Mouse (Mus musculus): ENCODE data around the gene Enpp1. TPM values are rescaled to one million over a fixed set of nuclear protein-coding genes. Genes with fewer than 3 reads are reported as not detected.

Enpp1 gene
- total and polyA plus RNA-seq, 3 experiments, result 0.39 to 3.5 (median 2.9) TPM

DNA sequence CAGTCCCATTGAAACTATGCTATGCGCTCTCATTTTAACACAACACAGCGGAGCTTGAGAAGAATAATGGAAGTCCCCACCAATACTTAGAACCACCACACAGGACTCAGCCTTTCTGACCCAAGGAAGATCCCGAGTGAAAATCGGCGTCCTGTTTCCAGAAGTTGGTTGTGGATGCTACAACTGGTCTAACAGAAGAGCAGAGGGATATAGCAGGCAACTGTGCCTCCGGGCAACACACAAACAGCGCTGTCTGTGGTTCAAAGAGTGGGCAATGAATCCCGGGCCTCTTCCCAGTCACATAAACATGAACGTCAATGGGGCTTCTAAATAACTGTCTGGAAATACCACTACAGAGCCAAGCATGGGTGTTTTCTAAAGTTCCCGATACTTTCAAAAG lies 888 bp downstream of the Enpp1 start:
- no peak for DNase-seq

DNA sequence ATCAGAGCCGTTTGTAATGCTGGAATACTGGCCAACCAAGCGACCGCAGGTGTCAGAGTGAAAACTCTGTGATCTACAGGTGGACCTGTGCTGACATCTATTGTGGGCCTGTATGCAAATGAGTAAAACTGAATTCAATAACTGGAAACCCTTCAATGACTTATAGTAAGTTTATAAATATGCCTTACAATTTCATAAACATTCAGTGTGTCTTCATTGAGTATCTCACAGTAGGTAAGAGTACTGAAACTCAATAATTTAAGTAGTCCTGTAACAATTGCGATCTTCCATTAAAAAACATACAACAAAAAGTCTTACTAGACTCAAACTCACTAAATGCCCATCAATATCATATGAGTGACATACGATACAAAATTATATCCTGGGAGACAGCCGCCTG lies 1.6 kb downstream of the Enpp1 start:
- DNase-seq, result no peak

DNA sequence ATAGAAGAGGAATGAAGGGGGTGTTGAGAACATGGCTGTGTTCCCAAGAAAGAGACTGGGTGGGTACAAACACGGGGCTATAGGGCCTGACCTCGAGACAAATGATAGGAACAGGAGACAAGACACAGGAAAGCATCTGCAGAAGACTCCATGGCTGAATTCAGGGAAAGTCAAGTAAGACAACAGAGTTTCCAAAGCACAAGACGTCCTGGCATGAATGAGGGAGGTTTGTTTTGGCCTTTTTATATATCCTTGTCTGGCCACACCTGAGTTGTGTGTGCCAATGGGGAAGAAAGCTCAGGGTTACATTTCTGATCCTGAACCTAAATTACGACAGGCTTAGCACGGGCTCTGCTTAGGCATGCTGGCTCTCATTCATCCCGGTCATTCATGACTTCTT lies 4.2 kb downstream of the Enpp1 start:
- no peak for DNase-seq

- DNase-seq, result no peak
Observed at GRCm38 (mm10) chr10:24706431-24707140, 5.4 kb downstream of the Enpp1 start.

DNA sequence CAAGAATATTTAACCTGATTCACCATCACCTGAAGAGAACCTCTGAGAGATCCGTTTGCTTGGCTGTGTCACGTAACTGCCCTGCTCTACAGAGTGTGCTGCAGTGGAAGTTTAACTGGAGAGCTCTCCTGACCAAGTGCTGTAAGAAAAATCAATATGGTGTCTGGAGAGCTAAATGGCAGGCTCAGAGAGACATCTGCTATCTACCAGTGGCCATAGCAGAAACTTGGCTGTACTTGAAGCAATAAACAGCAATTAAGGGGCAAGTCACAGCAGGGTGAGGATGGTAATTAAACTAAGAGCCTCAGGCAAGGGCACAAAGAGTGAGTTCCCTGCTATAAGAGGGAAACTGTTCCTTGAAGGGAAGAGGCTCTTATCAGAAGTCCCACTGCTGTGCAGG lies 9.3 kb downstream of the Enpp1 start:
- DNase-seq, result no peak

GRCm38 (mm10) chr10:24698131-24698775 lies 13.7 kb downstream of the Enpp1 start:
- no peak for DNase-seq

DNA sequence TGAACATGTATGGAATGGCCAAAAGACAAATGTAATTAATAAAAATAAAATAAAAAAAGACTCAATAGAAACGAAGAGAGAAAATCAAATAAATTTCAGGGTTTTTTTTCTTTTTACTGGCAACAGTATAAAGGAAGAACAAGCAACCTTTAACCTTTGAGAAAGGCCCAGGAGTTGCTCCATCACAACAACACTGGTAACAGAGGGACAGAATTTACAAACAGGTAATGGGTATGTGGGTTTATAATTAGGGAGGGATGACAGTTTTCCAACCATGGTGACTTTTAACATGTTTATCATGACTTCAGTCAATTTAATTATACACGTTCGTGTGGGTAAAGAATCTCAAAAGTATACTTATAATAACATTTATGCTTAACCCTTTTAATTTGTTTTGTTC lies 15.2 kb downstream of the Enpp1 start:
- DNase-seq, result no peak

- no peak for DNase-seq
Observed at GRCm38 (mm10) chr10:24695786-24696185, 16.2 kb downstream of the Enpp1 start.

DNA sequence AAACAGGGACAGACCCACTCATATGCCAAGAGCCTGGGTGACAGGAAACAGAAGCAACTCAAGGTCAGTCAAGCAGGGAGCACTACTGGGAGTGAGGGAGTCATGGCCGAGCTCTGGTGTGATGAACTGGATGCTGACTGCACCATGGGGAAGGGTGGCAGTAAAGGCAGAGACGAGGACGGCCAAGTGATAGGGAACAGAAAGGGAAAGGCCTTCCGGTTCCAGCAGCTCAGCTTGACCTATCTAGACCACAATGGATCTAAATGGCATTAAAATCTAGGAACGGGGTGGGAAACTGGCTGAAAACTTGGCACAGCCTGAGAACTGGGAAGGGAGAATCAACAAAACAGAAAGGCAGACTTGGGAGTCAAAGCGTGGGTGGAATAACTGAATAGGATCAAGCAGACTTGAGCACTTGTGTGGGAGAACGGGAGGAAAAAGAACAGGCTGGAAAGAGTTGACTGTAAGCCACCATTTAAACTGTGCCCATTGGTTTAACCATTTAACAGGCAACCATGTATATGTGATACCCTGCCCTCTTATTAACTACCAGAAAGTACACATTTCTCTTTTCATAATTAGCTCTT lies 29.3 kb downstream of the Enpp1 start:
- no peak for DNase-seq

GRCm38 (mm10) chr10:24677681-24678080 lies 34.3 kb downstream of the Enpp1 start:
- DNase-seq, result no peak

DNA sequence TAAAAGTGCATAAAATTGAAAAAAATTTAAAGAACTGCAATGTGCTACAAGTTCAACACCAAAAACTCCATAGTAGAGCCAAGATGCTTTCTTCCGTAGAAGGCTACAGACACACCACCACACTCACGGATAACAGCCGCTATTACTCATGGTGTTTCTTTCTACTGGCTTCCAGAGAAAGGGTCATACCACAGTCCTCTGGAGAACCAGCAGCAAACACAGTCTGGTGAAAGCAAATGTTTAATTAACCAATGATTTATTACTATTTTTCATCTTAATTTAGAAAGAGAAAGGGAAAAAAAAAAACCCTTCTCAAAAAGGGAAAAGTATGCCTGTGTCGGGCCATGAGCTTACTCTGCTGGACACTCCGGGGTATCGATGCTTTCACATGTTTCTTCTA lies 37.7 kb downstream of the Enpp1 start:
- no peak for DNase-seq

GRCm38 (mm10) chr10:24672948-24673347 lies 39.0 kb downstream of the Enpp1 start:
- no peak for DNase-seq

GRCm38 (mm10) chr10:24670548-24670947 lies 41.4 kb downstream of the Enpp1 start:
- DNase-seq, result no peak

GRCm38 (mm10) chr10:24650990-24651569 lies 60.9 kb downstream of the Enpp1 start:
- DNase-seq, result no peak

DNA sequence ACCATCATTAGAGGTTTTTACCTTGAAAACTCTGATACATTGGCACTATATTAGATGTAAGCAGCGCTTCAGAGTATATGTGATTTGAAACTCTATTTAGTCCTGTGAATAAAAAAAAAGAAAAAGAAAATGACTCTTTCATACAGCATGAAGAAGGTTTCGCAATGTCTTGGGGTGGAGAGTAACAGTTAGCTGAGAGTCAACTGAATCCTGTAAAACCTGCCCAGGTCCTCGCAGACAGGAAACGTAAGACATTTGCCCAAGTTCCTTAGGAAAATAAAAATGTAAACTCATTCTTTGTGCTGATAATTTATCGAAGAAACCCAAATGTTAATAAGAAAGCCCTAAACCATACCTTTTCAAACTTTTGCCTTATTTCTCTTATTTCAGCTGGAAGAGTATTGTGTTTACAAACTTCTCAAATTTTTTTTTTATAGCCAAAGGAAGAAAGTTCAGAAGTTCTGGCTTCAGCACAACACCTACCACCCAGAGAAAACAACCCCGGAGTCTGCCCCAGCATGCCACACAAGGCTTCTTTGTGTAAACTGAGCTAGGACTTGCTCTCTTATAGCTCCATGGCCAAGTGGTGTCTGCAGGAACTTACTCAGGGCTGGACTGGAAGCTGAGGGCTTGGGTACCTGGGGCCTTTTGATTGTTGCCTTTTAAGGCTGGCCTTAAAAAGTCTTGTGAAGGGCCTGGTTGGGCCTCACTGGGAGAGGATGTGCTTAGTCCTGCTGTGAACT lies 63.8 kb downstream of the Enpp1 start:
- DNase-seq, result no peak

DNA sequence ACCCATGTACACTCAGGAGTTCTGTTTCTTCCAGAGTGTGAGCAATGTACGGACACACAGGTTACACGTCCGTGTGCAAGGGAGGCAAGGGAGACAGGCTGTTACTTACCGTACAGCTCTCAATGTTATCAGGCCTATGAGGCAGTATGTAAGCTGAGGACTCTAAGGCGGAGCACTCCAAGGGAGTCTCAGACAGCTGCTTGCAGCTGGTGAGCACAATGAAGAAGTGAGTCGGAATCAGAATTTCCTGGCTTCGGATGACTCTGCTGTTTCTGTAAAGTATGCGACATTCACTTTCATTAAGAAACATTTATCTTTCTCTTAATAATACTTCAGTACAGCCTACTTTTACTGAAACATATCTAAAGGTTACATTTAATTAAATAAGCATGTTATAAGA lies 66.8 kb downstream of the Enpp1 start:
- DNase-seq, result no peak

- DNase-seq, result no peak
Observed at GRCm38 (mm10) chr10:24642796-24643580, 69.0 kb downstream of the Enpp1 start.

DNA sequence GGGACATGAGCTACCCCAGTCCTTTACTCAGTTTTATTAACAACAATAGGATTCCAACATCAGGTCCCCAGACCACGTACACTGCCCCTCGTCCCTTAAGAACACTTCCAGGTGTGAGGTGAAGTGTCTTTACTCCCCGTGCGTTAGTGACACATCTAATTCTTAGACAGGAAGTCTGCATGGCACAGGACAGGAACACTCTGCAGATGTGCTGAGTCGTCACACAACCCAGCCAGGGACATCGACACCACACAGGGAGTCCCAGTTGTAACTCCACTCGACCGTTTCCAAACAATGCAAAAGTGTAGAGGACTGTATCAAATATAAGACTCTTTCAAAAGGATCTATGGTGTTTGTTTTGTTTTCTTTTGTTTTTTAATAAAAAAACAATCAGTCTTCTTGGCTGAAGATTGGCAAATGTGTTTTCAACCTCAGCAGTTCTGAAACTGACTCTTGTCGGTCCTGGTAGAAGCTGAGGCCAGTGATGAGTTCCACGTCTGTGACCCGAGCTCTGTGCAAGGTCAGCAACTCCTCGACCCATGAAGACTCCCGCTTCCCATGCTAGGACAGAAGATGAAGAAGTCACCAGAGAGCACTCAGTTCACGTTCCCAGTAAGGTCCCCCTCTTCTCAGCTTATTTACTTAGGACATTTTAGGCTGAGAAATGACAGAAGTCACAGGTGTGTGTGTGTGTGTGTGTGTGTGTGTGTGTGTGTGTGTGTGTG lies 70.4 kb downstream of the Enpp1 start:
- no peak for DNase-seq

- DNase-seq, result no peak
Observed at GRCm38 (mm10) chr10:24640186-24640875, 71.6 kb downstream of the Enpp1 start.

DNA sequence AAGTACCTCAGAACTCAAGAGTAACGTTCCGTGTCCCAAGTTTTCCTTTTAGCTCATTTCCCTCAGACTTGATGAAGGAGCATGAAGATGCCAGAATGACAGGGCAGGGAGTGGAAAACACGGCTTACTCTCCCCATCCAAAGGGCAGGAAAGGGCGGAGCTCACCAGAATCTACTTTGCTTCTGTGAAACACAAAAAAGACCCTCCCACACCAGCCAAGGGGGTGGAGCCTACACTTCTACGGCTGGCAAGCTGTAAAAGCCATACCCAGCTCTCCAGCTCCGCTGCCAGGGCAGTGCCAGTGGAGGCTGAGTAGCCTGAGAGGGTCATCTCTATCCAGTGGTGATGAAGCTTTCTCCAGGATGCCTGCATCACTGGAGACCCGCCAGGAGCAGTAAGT lies 72.4 kb downstream of the Enpp1 start:
- no peak for DNase-seq

Data from adrenal gland, adult 2 months (tissue).